Mouse (Mus musculus): ENCODE measurements at regions not wholly inside any gene's neighbourhood (a gene's known extent, or its start where the extent isn't known, plus 50 kb on each side); places are given as distances from the start of the nearest gene placed in this dataset.

DNA sequence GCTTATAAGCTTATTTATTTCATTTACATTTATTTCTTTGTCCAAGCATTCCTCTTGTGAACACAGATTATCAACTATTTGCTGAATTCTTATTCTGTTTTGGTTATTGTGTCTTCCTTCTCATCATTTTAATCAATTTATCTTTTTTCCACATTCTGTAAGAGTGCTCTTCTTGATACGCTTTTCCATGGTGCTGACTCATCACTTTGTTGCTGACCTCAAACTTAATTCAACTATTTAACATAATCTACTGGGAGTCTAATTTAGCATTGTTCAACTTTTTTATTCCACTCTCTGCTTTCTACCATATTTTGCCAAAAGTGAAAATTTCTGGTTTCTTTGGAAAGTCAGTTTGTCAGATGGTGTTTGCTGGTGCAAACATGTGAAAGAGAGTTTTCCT is 139.7 kb upstream of the Ngly1 start:
- Histone ChIP-seq H3K36me3 (no peaks in the 10 kb centered on the region), H3K27ac (no peak overlapping the region), H3K9me3 (no peaks in the 10 kb centered on the region), H3K4me3 (replicated peaks) (no peak overlapping the region), H3K27me3 (no peaks in the 10 kb centered on the region), H3K4me1 (replicated peaks) (no peaks in the 10 kb centered on the region), H3K9ac (replicated peaks) (no peak overlapping the region), H3K4me2 (replicated peaks) (no peak overlapping the region)
- no peak for ATAC-seq
- WGBS, result 89% methylated on average over 1 of the region's 1 CpGs

GRCm38 (mm10) chr14:16132672-16133071 is 116.4 kb upstream of the Ngly1 start:
- Histone ChIP-seq H3K9me3 (no peaks in the 10 kb centered on the region), H3K36me3 (no peaks in the 10 kb centered on the region), H3K9ac (replicated peaks) (no peak overlapping the region), H3K4me3 (replicated peaks) (no peak overlapping the region), H3K4me1 (replicated peaks) (no peaks in the 10 kb centered on the region), H3K27me3 (no peaks in the 10 kb centered on the region), H3K27ac (no peak overlapping the region), H3K4me2 (replicated peaks) (no peak overlapping the region)
- 87% methylated on average over 3 of the region's 3 CpGs for WGBS
- ATAC-seq, result no peak

DNA sequence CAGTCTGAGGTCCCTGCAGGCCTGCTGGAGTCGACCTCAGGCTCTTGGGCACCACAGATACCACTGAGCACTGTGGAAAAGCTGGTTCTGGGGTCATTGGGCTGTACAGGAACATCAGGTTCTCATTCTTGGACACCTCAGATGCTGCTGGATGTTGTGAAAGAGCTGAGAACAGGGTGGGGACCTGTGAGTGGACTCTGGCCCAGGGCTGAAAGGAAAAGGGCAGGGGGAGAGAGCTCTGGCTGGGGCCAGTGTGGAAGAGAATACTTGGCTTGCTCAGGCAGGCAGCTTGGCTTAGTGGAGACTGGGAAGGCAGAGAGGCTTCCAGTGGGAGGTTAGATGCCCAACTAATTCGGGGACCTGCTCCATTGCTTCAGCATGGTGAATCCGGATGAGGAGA is 115.7 kb upstream of the Ngly1 start:
- Histone ChIP-seq H3K9ac (replicated peaks) (no peak overlapping the region), H3K27ac (no peak overlapping the region), H3K4me2 (replicated peaks) (no peak overlapping the region), H3K4me1 (replicated peaks) (no peaks in the 10 kb centered on the region), H3K36me3 (no peaks in the 10 kb centered on the region), H3K9me3 (no peaks in the 10 kb centered on the region), H3K27me3 (no peaks in the 10 kb centered on the region), H3K4me3 (replicated peaks) (no peak overlapping the region)
- ATAC-seq, result no peak
- 78% methylated on average over 3 of the region's 3 CpGs for WGBS

DNA sequence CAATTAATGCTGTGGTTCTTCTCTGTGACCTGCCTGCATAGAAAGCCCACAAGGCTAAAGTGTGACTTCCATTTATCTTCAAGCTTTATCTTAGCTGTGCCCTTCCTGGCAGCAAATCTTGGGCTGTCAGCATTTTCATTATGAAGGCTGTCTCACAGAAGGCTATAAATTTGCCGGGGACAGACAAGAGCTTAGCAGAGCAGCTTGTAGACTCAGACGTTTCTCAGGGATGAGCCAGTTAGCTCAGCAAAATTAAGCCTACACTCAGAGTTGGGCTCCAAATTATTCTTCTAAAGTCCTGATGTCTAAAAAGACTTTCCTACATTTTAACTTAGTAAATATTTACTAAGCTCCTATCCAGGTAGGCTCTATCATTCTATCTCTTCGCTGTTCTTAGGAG is 112.9 kb upstream of the Ngly1 start:
- H3K4me3 ChIP-seq (replicated peaks), result no peak overlapping the region
- no peaks in the 10 kb centered on the region for H3K4me1 ChIP-seq (replicated peaks)
- H3K27ac ChIP-seq, result no peak overlapping the region
- no peak overlapping the region for H3K4me2 ChIP-seq (replicated peaks)
- H3K36me3 ChIP-seq, result no peaks in the 10 kb centered on the region
- H3K27me3 ChIP-seq, result no peaks in the 10 kb centered on the region
- H3K9me3 ChIP-seq, result no peaks in the 10 kb centered on the region
- 83% methylated on average over 3 of the region's 3 CpGs for WGBS
- ATAC-seq, result no peak
- H3K9ac ChIP-seq (replicated peaks), result no peak overlapping the region

GRCm38 (mm10) chr14:16144299-16144698 is 104.8 kb upstream of the Ngly1 start:
- no peak overlapping the region for H3K27ac ChIP-seq
- no peak overlapping the region for H3K4me3 ChIP-seq (replicated peaks)
- no peaks in the 10 kb centered on the region for H3K9me3 ChIP-seq
- H3K27me3 ChIP-seq, result no peaks in the 10 kb centered on the region
- 82% methylated on average over 5 of the region's 5 CpGs for WGBS
- no peaks in the 10 kb centered on the region for H3K4me1 ChIP-seq (replicated peaks)
- no peak overlapping the region for H3K4me2 ChIP-seq (replicated peaks)
- H3K9ac ChIP-seq (replicated peaks), result no peak overlapping the region
- no peak for ATAC-seq
- H3K36me3 ChIP-seq, result no peaks in the 10 kb centered on the region

- WGBS, result 37% methylated on average over 4 of the region's 4 CpGs
- Histone ChIP-seq H3K36me3 (no peaks in the 10 kb centered on the region), H3K27ac (no peak overlapping the region), H3K9me3 (no peaks in the 10 kb centered on the region), H3K4me2 (replicated peaks) (no peak overlapping the region), H3K4me3 (replicated peaks) (no peak overlapping the region), H3K4me1 (replicated peaks) (no peaks in the 10 kb centered on the region), H3K9ac (replicated peaks) (no peak overlapping the region), H3K27me3 (no peaks in the 10 kb centered on the region)
- ATAC-seq, result no peak
Measured at GRCm38 (mm10) chr14:16146811-16147210, 102.3 kb upstream of the Ngly1 start.

- Histone ChIP-seq H3K36me3 (no peaks in the 10 kb centered on the region), H3K4me2 (replicated peaks) (no peak overlapping the region), H3K27ac (no peak overlapping the region), H3K9ac (replicated peaks) (no peak overlapping the region), H3K4me1 (replicated peaks) (no peaks in the 10 kb centered on the region), H3K9me3 (no peaks in the 10 kb centered on the region), H3K27me3 (no peaks in the 10 kb centered on the region), H3K4me3 (replicated peaks) (no peak overlapping the region)
- 92% methylated on average over 3 of the region's 3 CpGs for WGBS
- ATAC-seq, result no peak
Measured at GRCm38 (mm10) chr14:16151815-16152214, 97.3 kb upstream of the Ngly1 start.

- H3K9ac ChIP-seq (replicated peaks), result no peak overlapping the region
- no peaks in the 10 kb centered on the region for H3K9me3 ChIP-seq
- no peaks in the 10 kb centered on the region for H3K36me3 ChIP-seq
- 48% methylated on average over 3 of the region's 3 CpGs for WGBS
- no peak overlapping the region for H3K4me2 ChIP-seq (replicated peaks)
- no peak overlapping the region for H3K27ac ChIP-seq
- no peaks in the 10 kb centered on the region for H3K4me1 ChIP-seq (replicated peaks)
- H3K4me3 ChIP-seq (replicated peaks), result no peak overlapping the region
- ATAC-seq, result no peak
- no peaks in the 10 kb centered on the region for H3K27me3 ChIP-seq
Measured at GRCm38 (mm10) chr14:16152702-16153101, 96.4 kb upstream of the Ngly1 start.

DNA sequence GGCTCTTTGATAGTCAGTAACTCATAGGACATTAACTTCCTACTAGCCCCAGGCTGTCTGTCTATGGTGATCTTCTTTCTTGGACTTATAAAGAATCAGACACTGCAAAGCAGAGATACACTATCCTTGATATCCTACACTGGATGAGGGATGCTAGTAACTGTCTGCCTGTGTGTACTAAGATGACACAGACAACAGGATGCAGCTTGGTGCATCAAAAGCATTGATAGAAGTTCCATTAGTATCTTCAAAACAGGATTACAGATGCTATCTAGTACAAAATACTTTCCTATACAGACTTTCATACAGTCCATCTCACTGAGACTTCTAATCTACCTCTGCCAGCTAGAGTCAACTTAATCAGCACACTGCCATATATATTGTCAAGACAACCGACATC is 94.0 kb upstream of the Ngly1 start:
- ATAC-seq, result no peak

DNA sequence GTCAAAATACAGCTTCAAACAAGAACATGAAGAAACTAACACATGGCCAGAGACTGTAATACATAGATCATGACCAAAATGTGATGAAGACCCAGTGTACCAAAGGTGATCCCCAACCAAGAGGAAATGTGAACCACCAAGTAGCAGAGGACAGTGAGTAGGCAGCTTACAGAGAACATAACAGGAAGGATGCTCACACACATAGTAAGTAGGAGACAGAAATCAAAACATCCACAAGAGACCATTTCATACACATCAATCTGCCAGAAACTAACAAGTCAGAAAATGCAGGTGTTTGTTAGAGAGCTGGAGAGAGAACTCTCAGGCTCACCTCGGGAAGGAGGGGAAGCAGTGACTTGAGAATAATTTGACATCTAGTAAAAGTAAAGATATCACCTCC is 78.9 kb upstream of the Ngly1 start:
- H3K9ac ChIP-seq (replicated peaks), result no peak overlapping the region
- no peak overlapping the region for H3K27ac ChIP-seq
- H3K27me3 ChIP-seq, result no peaks in the 10 kb centered on the region
- no peak for ATAC-seq
- no peaks in the 10 kb centered on the region for H3K36me3 ChIP-seq
- no peaks in the 10 kb centered on the region for H3K9me3 ChIP-seq
- H3K4me3 ChIP-seq (replicated peaks), result no peak overlapping the region
- H3K4me1 ChIP-seq (replicated peaks), result no peaks in the 10 kb centered on the region
- 60% methylated on average over 1 of the region's 1 CpGs for WGBS
- H3K4me2 ChIP-seq (replicated peaks), result no peak overlapping the region

More for the DNA sequence above, 94.0 kb upstream of the Ngly1 start:
- Histone ChIP-seq H3K36me3 (no peaks in the 10 kb centered on the region), H3K4me2 (replicated peaks) (no peak overlapping the region), H3K27ac (no peak overlapping the region), H3K9ac (replicated peaks) (no peak overlapping the region), H3K9me3 (no peaks in the 10 kb centered on the region), H3K27me3 (no peaks in the 10 kb centered on the region), H3K4me3 (replicated peaks) (no peak overlapping the region), H3K4me1 (replicated peaks) (no peaks in the 10 kb centered on the region)
- 84% methylated on average over 1 of the region's 1 CpGs for WGBS

DNA sequence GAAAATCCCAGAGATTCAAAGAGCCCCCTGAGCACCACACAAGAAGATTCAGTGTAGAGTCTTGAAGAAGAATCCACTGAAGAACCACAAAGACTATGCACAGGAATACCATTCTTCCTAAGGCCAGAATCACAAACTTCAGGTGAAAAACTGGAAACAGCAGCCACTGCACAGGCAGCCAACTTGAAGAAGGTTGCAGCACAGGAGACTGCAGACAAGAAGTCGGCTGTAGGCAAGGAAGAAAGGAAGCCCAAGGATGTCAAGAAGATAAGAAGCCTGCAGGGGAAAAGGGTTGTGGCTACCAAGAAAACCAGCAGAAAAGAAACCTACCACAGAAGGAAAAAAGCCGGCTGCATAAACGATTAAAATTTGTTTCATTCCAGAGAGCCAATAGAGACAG is 76.8 kb upstream of the Ngly1 start:
- Histone ChIP-seq H3K36me3 (no peaks in the 10 kb centered on the region), H3K4me2 (replicated peaks) (no peak overlapping the region), H3K9ac (replicated peaks) (no peak overlapping the region), H3K27me3 (no peaks in the 10 kb centered on the region), H3K4me3 (replicated peaks) (no peak overlapping the region), H3K4me1 (replicated peaks) (no peaks in the 10 kb centered on the region), H3K27ac (no peak overlapping the region), H3K9me3 (no peaks in the 10 kb centered on the region)
- ATAC-seq, result no peak
- 88% methylated on average over 3 of the region's 3 CpGs for WGBS

DNA sequence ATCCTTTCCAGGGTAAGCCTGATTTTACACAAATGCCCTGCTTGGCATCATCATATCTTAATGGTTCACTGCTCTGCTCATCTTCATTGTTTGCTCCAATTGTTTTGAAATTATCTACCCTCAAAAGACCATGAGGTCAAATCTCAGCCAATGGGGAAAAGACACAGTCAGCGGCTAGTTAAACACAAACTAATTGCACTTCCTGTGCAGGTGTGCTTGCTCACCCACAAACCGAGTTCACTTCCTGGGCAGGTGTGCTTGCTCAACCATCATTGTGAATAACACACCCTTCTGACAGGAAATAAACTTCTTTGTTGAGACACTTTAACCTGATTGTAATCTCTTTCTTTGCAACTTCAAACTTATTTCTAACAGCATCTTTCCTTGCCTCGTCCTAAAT is 75.8 kb upstream of the Ngly1 start:
- Histone ChIP-seq H3K9ac (replicated peaks) (no peak overlapping the region), H3K27me3 (no peaks in the 10 kb centered on the region), H3K36me3 (no peaks in the 10 kb centered on the region), H3K4me2 (replicated peaks) (no peak overlapping the region), H3K27ac (no peak overlapping the region), H3K4me1 (replicated peaks) (no peaks in the 10 kb centered on the region), H3K4me3 (replicated peaks) (no peak overlapping the region), H3K9me3 (no peaks in the 10 kb centered on the region)
- ATAC-seq, result no peak
- 84% methylated on average over 3 of the region's 3 CpGs for WGBS

- no peak for ATAC-seq
- no peaks in the 10 kb centered on the region for H3K9me3 ChIP-seq
- H3K27ac ChIP-seq, result no peak overlapping the region
- H3K4me2 ChIP-seq (replicated peaks), result no peak overlapping the region
- H3K36me3 ChIP-seq, result no peaks in the 10 kb centered on the region
- no peaks in the 10 kb centered on the region for H3K4me1 ChIP-seq (replicated peaks)
- H3K27me3 ChIP-seq, result no peaks in the 10 kb centered on the region
- no peak overlapping the region for H3K9ac ChIP-seq (replicated peaks)
- WGBS, result 88% methylated on average over 3 of the region's 3 CpGs
- no peak overlapping the region for H3K4me3 ChIP-seq (replicated peaks)
Measured at GRCm38 (mm10) chr14:16178227-16178626, 70.9 kb upstream of the Ngly1 start.

All from midbrain, embryonic 13.5 days (tissue).